8 mouse cellular contexts compared by ENCODE assay signal in the genomic region with DNA sequence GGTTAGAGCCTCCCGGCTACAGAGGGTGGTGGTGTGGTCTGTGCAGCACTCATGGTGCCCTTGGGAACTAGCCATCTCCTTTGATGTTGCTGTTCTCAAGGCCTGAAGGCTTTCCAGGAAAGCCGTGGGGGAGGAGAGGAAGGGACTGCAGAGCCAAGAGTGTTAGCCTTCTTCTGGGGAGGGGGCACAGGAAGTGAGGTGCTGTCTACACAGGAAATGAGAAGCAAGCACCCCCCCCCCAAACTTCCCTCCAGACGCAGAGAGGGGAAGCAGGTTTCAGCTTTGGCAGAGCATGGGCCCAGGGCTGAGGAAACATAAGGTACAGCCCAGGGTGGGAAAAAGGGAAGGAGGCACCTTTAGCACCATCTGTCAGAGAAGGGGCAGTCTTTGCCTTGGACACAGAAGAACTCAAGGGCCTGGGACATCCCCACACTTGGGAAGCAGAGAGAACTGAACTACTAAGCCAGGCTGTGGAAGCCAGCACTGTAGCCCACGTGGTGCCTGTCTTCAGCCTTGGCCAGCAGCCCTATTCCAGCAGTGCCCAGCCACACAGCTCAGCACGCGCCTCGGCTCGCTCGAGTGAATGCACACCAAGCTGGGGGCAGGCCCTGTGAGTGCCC. TPM values are rescaled to one million over a fixed set of nuclear protein-coding genes. Genes with fewer than 3 reads are reported as not detected.
DNase-seq lines count a peak whose midpoint lies in the region; ATAC-seq and TF ChIP-seq lines count a peak whose summit lies in the region.

No protein-coding gene starts in this region.

- H3K9ac ChIP-seq in midbrain, embryonic 16.5 days (ENCODE audit: low read depth, low read length): no peak overlapping the region
- no peak overlapping the region for H3K9ac ChIP-seq in midbrain, embryonic 11.5 days (ENCODE audit: low read length)
- 0 out of 2 replicates have a peak overlapping the region, but pooled peaks have one; percentile 35 for H3K9ac ChIP-seq in kidney, postnatal 0 days (ENCODE audit: low read depth, low read length)
- no peak overlapping the region for H3K9ac ChIP-seq in liver, postnatal 0 days (replicated peaks)
- H3K9ac ChIP-seq in stomach, embryonic 14.5 days (replicated peaks; ENCODE audit: low read depth, low read length): no peak overlapping the region

- no peak overlapping the region for H3K4me3 ChIP-seq in midbrain, embryonic 16.5 days (ENCODE audit: low read depth, low read length)
- no peak overlapping the region for H3K4me3 ChIP-seq in midbrain, embryonic 11.5 days (ENCODE audit: low read depth, low read length)
- no peak overlapping the region for H3K4me3 ChIP-seq in kidney, postnatal 0 days (replicated peaks; ENCODE audit: low read depth, low read length)
- H3K4me3 ChIP-seq in liver, postnatal 0 days (ENCODE audit: low read depth, low read length): no peak overlapping the region
- no peak overlapping the region for H3K4me3 ChIP-seq in stomach, embryonic 14.5 days (ENCODE audit: low read depth, low read length)

- TF ChIP-seq CTCF in kidney, postnatal 0 days (IDR thresholded peaks at IDR 0.05; ENCODE audit: low read depth): no peak
- no peak for TF ChIP-seq CTCF in liver, postnatal 0 days (IDR thresholded peaks at IDR 0.05; ENCODE audit: low read depth)

- peak overlapping the region; percentile 19; the same call in 1 of the 2 replicates for H3K27ac ChIP-seq in midbrain, embryonic 16.5 days (ENCODE audit: low read length)
- H3K27ac ChIP-seq in midbrain, embryonic 11.5 days (ENCODE audit: low read depth, low read length): no peak overlapping the region
- peak overlapping the region; percentile 21; the same call in 1 of the 2 replicates for H3K27ac ChIP-seq in kidney, postnatal 0 days
- H3K27ac ChIP-seq in liver, postnatal 0 days (ENCODE audit: low read depth): peak overlapping the region; percentile 39; the same call in 1 of the 2 replicates
- peak overlapping the region; percentile 63; the same call in 1 of the 2 replicates for H3K27ac ChIP-seq in stomach, embryonic 14.5 days (ENCODE audit: low read length)

- 66% methylated on average over 9 of the region's 9 CpGs for WGBS in midbrain, embryonic 16.5 days
- 85% methylated on average over 9 of the region's 9 CpGs for WGBS in midbrain, embryonic 11.5 days
- WGBS in kidney, postnatal 0 days: 39% methylated on average over 9 of the region's 9 CpGs
- WGBS in liver, postnatal 0 days (ENCODE audit: insufficient replicate concordance): 25% methylated on average over 9 of the region's 9 CpGs
- 72% methylated on average over 9 of the region's 9 CpGs for WGBS in stomach, embryonic 14.5 days

- H3K4me1 ChIP-seq in midbrain, embryonic 16.5 days (ENCODE audit: control insufficient read depth, insufficient read depth, low read length): peaks cover 10% of the 10 kb centered on the region; the same call in 1 of the 2 replicates
- peaks cover 3% of the 10 kb centered on the region; the same call in 1 of the 2 replicates for H3K4me1 ChIP-seq in midbrain, embryonic 11.5 days (ENCODE audit: control insufficient read depth, insufficient read depth, low read length)
- peaks cover 13% of the 10 kb centered on the region for H3K4me1 ChIP-seq in kidney, postnatal 0 days (replicated peaks; ENCODE audit: insufficient read depth, low read length)
- H3K4me1 ChIP-seq in liver, postnatal 0 days (ENCODE audit: insufficient read depth): peaks cover 15% of the 10 kb centered on the region
- H3K4me1 ChIP-seq in stomach, embryonic 14.5 days (ENCODE audit: control insufficient read depth, insufficient read depth, low read length): peaks cover 11% of the 10 kb centered on the region

- DNase-seq in midbrain, embryonic 11.5 days (ENCODE audit: low spot score, missing footprints): no peak
- peak; percentile 50 for DNase-seq in cerebellum, adult 8-10 months
- DNase-seq in gastrocnemius, postnatal 10 days: peak; percentile 66
- DNase-seq in kidney, postnatal 0 days (ENCODE audit: low spot score): peak; percentile 61
- no peak for DNase-seq in liver, postnatal 0 days
- DNase-seq in T-cell, adult 2 months (ENCODE audit: low spot score): no peak

- peak; percentile 45; the same call in 1 of the 2 replicates for ATAC-seq in midbrain, embryonic 16.5 days
- no peak for ATAC-seq in midbrain, embryonic 11.5 days (ENCODE audit: low FRiP score)
- ATAC-seq in kidney, postnatal 0 days (replicated peaks; ENCODE audit: low FRiP score, low read depth): peak; percentile 57; the same call in 1 of the 2 replicates
- ATAC-seq in liver, postnatal 0 days: peak; percentile 45; the same call in 1 of the 2 replicates
- ATAC-seq in stomach, embryonic 14.5 days (ENCODE audit: insufficient number of reproducible peaks, insufficient read depth, low FRiP score, low read depth): peak; percentile 57; the same call in 1 of the 2 replicates

- no peaks in the 10 kb centered on the region for H3K27me3 ChIP-seq in midbrain, embryonic 16.5 days (ENCODE audit: control insufficient read depth, insufficient read depth, low read depth, low read length)
- H3K27me3 ChIP-seq in midbrain, embryonic 11.5 days (ENCODE audit: control insufficient read depth, insufficient read depth, low read length): no peaks in the 10 kb centered on the region
- no peaks in the 10 kb centered on the region for H3K27me3 ChIP-seq in kidney, postnatal 0 days (ENCODE audit: insufficient read depth, low read length)
- no peaks in the 10 kb centered on the region for H3K27me3 ChIP-seq in liver, postnatal 0 days (ENCODE audit: insufficient read depth, low read length)
- no peaks in the 10 kb centered on the region for H3K27me3 ChIP-seq in stomach, embryonic 14.5 days (ENCODE audit: control insufficient read depth, insufficient read depth, low read length)

- TF ChIP-seq EP300 in liver, postnatal 0 days (IDR thresholded peaks at IDR 0.05; ENCODE audit: low read depth): no peak

- no peak overlapping the region for H3K4me2 ChIP-seq in midbrain, embryonic 16.5 days (ENCODE audit: low read length)
- H3K4me2 ChIP-seq in midbrain, embryonic 11.5 days: no peak overlapping the region
- no peak overlapping the region for H3K4me2 ChIP-seq in kidney, postnatal 0 days (ENCODE audit: low read length)
- H3K4me2 ChIP-seq in liver, postnatal 0 days (ENCODE audit: low read depth, low read length): 0 out of 2 replicates have a peak overlapping the region, but pooled peaks have one; percentile 18
- H3K4me2 ChIP-seq in stomach, embryonic 14.5 days (replicated peaks; ENCODE audit: low read depth, low read length): no peak overlapping the region

- H3K36me3 ChIP-seq in midbrain, embryonic 16.5 days (ENCODE audit: control insufficient read depth, insufficient read depth, low read length): no peaks in the 10 kb centered on the region
- no peaks in the 10 kb centered on the region for H3K36me3 ChIP-seq in midbrain, embryonic 11.5 days (ENCODE audit: control insufficient read depth, insufficient read depth, low read length)
- no peaks in the 10 kb centered on the region for H3K36me3 ChIP-seq in kidney, postnatal 0 days (ENCODE audit: insufficient read depth, low read length)
- no peaks in the 10 kb centered on the region for H3K36me3 ChIP-seq in liver, postnatal 0 days (replicated peaks; ENCODE audit: insufficient read depth, low read length)
- H3K36me3 ChIP-seq in stomach, embryonic 14.5 days (ENCODE audit: control insufficient read depth, insufficient read depth, low read length): peaks cover 4% of the 10 kb centered on the region; the same call in 1 of the 2 replicates

- H3K9me3 ChIP-seq in midbrain, embryonic 16.5 days (replicated peaks; ENCODE audit: control insufficient read depth, low read length, poor library complexity, severe bottlenecking): no peaks in the 10 kb centered on the region
- H3K9me3 ChIP-seq in midbrain, embryonic 11.5 days (ENCODE audit: control insufficient read depth, low read length): no peaks in the 10 kb centered on the region
- H3K9me3 ChIP-seq in kidney, postnatal 0 days (replicated peaks; ENCODE audit: low read length): no peaks in the 10 kb centered on the region
- no peaks in the 10 kb centered on the region for H3K9me3 ChIP-seq in liver, postnatal 0 days (ENCODE audit: low read length)
- no peaks in the 10 kb centered on the region for H3K9me3 ChIP-seq in stomach, embryonic 14.5 days (ENCODE audit: control insufficient read depth, low read depth, low read length)

RNA-seq across cellular contexts. Expression of a gene that starts 8.3 kb away (rescaled TPM):
- 16.2 and 17.1 TPM in 2 replicates for polyA plus RNA-seq in midbrain, embryonic 16.5 days (2015; fragmentation: Nextera tagmentation; extraction: Ambion mirVana)
- 8.0 and 9.4 TPM in 2 replicates for polyA plus RNA-seq in midbrain, embryonic 11.5 days (2014; fragmentation: Nextera tagmentation; extraction: Ambion mirVana)
- 10 to 100 TPM; 12.3 to 21.0 TPM for total RNA-seq in gastrocnemius, postnatal 10 days (2021)
- 6.5 and 8.0 TPM in 2 replicates for polyA plus RNA-seq in kidney, postnatal 0 days (2015; fragmentation: Nextera tagmentation; extraction: Ambion mirVana)
- 0.49 and 0.53 TPM in 2 replicates for polyA plus RNA-seq in liver, postnatal 0 days (2015; fragmentation: Nextera tagmentation; extraction: Ambion mirVana)
- 8.9 and 9.3 TPM in 2 replicates for polyA plus RNA-seq in stomach, embryonic 14.5 days (2014; fragmentation: Nextera tagmentation; extraction: Ambion mirVana)

RNA-seq across cellular contexts. Expression of a gene that starts 25.3 kb away (rescaled TPM):
- 19.0 and 21.6 TPM in 2 replicates for polyA plus RNA-seq in midbrain, embryonic 16.5 days (2015; fragmentation: Nextera tagmentation; extraction: Ambion mirVana)
- polyA plus RNA-seq in midbrain, embryonic 11.5 days (2014; fragmentation: Nextera tagmentation; extraction: Ambion mirVana): 19.5 and 19.7 TPM in 2 replicates
- total RNA-seq in gastrocnemius, postnatal 10 days (2021): 1 to 10 TPM; 5.3 TPM
- polyA plus RNA-seq in kidney, postnatal 0 days (2015; fragmentation: Nextera tagmentation; extraction: Ambion mirVana): 16.1 and 16.3 TPM in 2 replicates
- polyA plus RNA-seq in liver, postnatal 0 days (2015; fragmentation: Nextera tagmentation; extraction: Ambion mirVana): 4.7 and 4.9 TPM in 2 replicates
- 12.9 and 16.7 TPM in 2 replicates for polyA plus RNA-seq in stomach, embryonic 14.5 days (2014; fragmentation: Nextera tagmentation; extraction: Ambion mirVana)

RNA-seq across cellular contexts. Expression of a gene that starts 56.6 kb away (rescaled TPM):
- polyA plus RNA-seq in midbrain, embryonic 16.5 days (2015; fragmentation: Nextera tagmentation; extraction: Ambion mirVana): 279 and 310 TPM in 2 replicates
- 228 and 248 TPM in 2 replicates for polyA plus RNA-seq in midbrain, embryonic 11.5 days (2014; fragmentation: Nextera tagmentation; extraction: Ambion mirVana)
- total RNA-seq in gastrocnemius, postnatal 10 days (2021): 100 to 1,000 TPM; 189 to 194 TPM
- 774 and 842 TPM in 2 replicates for polyA plus RNA-seq in kidney, postnatal 0 days (2015; fragmentation: Nextera tagmentation; extraction: Ambion mirVana)
- polyA plus RNA-seq in liver, postnatal 0 days (2015; fragmentation: Nextera tagmentation; extraction: Ambion mirVana): 566 and 586 TPM in 2 replicates
- polyA plus RNA-seq in stomach, embryonic 14.5 days (2014; fragmentation: Nextera tagmentation; extraction: Ambion mirVana): 317 and 355 TPM in 2 replicates

Comparison
In these comparisons a context has a peak if more than half of its experiments do, and no peak if none do; other contexts are left out.
1. DNase-seq: peak in cerebellum, adult 8-10 months (single experiment), gastrocnemius, postnatal 10 days (single experiment) and kidney, postnatal 0 days (single experiment); none in midbrain, embryonic 11.5 days (single experiment), liver, postnatal 0 days (single experiment) and T-cell, adult 2 months (single experiment).